Mouse (Mus musculus): ENCODE measurements around the gene Fgd6.

Gene Fgd6

DNA sequence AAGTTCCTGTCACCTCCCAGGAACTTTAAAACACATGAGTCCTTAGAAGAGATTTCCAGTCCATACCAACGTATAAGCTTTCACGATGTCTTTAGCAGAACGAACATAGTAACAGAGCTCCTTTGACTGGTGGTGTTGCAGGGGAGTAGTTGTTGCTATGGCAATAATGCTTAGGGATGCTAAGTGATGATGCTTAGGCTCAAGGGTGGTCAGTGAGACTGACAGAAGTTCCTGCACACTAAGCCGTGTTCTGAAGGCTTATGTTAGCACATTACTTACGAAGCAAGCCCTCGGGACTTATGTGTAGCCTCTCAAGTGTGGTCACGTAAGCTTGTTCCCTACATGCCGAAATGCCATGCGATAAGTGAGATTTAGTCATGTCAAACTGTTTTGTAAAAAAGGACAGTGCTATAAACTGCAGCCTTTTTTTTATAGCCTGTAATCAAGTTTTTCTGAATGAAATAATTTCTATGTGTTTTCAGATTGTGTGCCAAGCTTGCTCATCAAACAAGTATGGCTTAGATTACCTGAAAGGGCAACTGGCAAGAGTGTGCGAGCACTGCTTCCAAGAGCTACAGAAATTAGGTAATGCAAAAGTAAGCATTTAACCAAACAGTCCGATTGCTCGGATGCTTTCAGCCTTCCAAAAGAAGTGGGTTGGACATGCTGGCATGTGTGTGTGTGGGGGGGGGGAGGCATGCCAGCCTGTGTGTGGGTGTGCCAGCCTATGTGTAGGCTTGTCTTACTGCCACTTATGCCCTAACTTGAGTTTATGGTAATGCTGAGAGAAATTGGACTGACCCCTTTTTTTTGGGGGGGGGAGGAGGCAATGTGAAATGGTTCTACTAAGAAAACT is 99.0 kb downstream of the Fgd6 start:
- in situ Hi-C loops (cut with MseI, MboI) = no loop called here

DNA sequence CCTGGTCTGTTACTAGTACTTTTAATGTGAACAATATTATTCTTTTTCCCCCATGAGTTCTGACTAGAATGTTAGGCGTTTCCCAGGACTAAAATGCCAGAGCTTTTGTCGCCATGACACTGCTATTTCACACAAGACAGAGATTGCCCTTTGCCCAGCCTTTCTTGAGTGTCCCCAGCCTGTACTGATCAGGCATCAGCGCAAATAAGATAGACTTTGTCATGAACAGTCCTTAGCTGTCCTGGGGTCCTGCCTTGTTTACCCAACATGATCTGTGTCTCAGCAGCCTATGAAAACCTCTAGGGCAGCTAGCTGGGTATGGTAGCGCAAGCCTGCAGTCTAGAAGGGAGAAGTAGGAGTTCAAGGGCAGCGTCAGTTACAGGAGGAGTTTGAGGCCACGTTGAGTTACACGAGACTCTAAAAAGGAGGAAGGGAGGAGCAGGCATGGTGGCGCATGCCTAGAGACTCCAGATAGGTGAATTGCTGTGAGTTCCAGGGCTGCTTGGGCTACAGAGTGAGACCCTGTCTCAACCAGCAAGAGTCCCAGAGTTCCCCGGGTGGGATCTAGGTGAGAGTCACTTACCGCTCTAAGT is 103.2 kb downstream of the Fgd6 start:
- in situ Hi-C loops (cut with MseI, MboI) = no loop called here

DNA sequence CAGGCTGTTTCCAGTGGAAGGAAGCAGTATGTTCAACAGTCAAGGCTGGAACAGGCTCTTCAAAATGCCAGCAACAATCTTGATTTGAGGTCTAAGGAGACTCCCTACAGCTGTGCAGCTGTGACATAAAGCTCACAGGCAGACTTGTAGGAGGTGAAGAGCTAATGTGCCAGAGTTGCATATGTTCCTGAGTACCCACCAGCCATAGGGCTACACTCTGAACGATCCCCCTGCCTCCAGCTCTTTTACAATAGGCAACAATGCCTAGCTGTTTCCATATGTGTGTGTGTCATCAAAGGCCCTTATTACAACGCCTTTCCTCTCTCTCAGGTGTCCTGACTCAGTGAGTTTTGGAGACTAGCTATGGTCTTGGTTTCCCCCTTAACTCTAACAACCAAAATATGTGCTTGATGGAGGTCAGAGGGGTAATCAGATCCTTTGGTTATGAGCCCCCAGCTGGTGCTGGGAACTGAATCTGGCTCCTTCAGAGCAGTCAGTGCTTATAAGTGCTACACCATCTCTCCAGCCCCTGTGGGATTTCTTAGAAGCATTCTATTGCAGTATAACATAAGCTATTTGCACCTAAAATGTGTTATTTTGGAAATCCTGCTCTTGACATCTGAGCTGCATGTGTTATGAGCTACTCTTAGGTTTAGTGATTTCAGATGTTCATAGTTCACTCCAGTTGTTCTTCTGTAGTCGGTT is 104.6 kb downstream of the Fgd6 start:
- in situ Hi-C loops (cut with MseI, MboI) = no loop called here

DNA sequence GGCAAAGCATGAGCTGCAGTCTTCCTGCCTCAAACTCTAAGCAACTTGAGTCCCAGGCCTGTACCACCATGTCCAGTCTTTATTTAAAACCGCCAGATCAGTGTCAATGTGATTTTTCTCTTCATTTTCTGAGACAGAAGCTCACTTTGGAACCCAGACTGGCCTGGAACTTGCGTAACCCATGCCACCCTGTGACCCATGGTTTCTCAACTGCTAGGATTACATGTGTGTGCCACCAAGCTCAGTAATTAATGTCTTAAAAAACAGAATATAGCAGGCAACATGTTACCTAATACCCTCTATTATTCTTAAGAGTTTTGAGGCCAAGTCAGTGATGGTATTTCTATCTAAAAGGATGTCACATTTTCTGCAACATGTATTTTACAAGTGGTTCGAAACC is 106.6 kb downstream of the Fgd6 start:
- in situ Hi-C loops (cut with MseI, MboI) = no loop called here

DNA sequence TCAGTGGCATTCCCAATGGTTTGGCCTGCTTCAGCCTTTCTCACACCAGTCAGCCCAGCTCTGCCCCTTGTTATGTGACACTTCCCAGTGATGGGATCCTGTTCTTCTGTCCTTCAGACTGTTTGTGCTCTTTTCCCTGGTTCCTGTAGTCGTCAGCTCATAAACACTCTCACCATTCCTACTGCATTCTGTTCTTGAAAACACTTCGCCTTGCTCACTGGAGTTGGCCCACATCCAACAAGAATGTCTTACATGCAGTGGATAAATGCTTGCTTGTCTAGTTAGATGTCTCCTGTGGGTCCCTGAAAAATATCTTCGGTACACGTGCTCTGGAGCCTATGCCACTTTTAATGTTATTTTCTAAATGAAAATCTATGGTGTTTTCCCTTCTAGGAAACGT is 108.8 kb downstream of the Fgd6 start:
- in situ Hi-C loops (cut with MseI, MboI) = no loop called here

DNA sequence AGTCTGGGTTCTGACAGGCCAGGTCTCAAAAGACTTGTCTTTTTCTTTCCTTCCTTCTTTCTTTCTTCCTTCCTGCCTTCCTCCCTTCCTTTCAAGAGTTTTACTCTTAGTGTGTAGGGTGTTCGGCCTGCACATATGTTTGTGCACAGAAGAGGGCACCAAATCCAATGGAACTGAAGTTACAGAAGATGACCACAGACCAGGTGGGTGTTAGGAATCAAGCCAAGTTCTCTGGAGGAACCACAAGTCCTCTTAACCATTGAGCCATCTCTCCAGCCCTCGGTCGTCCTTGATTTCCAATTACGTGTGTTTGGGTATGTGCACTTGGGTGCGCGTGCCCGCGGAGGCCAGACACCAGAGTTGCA is 111.6 kb downstream of the Fgd6 start:
- in situ Hi-C loops (cut with MseI, MboI) = no loop called here

DNA sequence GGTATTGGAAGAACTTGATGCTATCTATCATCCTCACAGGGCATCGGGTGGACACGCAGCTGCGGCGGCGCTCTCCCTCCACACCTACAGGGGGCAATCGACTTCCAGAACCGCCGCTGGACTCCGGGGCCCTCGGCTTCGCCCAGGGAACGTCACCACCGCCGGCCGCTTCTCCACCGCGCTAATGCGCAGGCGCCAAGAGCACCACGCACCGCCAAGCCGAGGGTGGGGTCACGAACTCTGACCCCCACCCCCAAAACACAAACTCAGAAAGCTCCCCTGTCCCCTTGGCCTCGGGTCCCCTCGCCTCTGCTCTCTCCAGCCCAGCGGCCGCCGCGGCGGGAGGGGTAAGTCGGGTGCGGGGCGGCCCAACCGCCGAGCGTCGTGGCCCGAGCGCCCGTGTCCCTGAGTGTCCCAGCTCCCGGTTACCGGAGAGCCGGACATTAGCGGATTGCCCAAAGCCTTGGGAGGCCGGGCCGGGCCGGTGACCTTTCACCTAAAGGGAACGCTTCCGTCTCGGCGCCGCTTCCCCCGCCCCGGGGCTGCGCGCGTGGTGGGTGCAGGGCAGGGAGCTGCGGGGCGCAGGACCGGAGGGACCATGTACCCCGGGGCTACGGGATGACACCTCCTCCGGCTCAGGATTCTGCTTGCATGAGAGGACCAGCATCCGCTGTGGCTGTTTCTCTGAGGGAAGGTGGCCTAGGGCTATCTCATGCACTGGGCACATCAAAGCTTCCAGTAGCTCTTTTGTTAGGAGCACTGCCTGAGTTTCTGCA is 112.1 kb downstream of the Fgd6 start, which contains the start of gene Nr2c1:
Gene Nr2c1, plus strand, starts transcription at position 268 of the 776 bp plus-strand sequence.
- in situ Hi-C loops (cut with MseI, MboI) = no loop called here

DNA sequence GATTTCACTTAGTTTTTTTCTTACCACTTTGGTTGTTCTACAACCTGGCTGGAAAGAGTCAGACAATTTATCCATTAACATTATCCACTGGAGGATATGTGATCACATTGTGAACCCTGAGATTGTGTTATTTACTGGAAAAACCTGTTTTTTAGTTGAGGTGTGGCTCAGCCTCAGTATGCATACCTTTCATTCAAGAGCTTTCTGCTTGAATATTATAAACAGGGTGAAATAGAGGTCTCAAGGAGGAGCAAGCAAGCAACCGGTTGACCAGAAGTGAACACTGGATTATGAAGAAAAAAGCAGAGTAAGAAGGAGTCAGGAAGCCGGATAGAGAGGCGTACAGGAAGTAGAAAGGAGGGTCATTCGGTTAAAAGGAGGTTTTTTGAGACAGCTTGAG is 115.7 kb downstream of the Fgd6 start:
- in situ Hi-C loops (cut with MseI, MboI) = no loop called here

DNA sequence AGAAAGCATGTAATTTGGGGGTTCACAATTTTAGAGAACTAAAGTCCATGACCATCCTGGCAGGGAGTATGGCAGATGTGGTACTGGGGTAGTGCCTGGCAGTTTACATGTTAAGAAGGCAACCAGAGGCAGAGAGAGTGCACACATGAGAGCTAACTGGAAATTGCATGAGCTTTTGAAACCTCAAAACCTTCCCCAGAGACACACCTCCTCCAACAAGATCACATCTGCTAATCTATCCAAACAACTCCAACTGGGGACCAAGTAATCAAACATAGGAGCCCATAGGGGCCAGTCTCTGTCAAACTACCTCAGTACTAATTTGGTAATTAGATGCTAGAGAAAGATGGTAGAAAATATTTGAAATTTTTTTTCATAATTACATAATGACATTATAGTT is 118.0 kb downstream of the Fgd6 start:
- in situ Hi-C loops (cut with MseI, MboI) = no loop called here

DNA sequence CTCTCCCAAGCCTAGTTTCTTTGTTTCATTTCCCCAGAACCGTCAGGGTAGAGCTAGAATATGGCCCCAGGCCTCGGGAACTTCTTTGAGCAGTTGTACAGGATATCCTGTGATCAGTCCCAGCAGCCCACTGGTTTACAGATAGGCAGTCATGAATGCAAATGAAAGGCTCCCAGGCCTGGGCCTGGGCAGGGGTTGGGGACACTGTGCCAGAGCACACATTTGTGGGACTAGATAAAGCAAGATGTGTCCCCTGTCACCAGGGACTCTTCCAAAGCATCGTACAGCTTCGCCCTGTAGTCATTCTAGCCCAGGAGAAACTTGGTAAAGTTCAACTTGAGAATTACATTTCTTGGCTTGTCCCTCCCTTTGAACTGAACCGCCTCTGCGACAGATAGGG is 123.2 kb downstream of the Fgd6 start:
- in situ Hi-C loops (cut with MseI, MboI) = no loop called here

DNA sequence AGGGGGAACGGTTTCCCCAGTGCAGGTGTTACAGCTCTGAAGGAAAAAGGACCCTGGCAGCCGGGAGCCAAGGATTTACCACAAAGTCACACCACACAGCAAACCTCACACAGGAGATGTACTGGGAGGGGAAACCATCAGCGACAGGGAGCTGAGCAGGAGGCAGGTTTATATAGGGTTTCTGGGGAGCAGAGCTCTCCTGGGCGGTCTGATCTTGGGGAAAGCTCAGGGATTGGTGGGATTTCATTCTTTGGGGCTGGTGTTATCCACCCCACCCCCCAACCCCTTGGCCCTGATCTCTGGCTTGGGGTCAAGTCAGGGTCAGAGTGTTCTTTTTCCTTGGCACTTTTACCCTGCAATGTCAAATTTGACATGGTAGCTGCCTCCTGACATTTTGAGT is 123.6 kb downstream of the Fgd6 start:
- in situ Hi-C loops (cut with MseI, MboI) = no loop called here

DNA sequence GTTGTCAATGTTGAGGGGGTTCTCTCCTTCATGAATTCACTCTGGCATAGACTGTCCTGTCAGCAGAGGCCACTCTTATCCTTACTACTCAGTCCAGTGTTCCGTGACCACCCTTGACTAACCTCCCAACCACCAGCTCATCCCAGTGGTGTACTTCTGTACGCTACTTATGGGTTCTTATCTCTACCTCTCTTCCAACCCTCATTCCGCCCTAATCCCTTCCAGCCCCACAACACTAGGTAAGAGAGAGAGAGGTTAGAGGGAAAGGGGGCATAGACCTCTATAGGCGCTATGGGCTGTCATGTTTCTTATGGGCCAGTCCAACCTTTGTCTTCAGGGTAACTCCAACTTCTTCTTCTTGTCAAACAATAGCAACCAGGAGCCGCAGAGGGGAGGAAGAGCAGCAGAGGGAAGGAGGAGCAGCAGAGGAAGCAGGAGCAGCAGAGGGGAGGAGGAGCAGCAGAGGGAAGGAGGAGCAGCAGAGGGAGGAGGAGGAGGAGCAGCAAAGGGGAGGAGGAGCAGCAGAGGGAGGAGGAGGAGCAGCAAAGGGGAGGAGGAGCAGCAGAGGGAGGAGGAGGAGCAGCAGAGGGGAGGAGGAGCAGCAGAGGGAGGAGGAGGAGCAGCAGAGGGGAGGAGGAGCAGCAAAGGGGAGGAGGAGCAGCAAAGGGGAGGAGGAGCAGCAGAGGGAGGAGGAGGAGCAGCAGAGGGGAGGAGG is 125.4 kb downstream of the Fgd6 start:
- in situ Hi-C loops (cut with MseI, MboI) = no loop called here

DNA sequence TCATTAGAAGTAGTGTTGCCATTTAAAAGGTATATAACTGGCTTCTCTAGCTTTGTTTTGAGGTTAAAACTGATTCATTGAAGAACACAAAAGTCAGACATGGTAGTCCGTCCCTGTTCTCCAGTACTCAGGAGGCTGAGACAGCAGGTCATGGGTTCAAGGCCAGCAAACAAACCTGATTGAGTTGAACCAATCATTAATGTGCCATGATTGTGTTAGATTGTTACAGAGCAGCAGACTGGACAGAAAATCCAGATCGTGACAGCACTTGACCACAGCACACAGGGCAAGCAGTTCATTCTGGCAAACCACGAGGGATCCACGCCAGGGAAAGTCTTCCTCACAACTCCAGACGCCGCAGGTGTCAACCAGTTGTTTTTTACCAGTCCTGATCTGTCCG is 126.2 kb downstream of the Fgd6 start:
- in situ Hi-C loops (cut with MseI, MboI) = no loop called here

DNA sequence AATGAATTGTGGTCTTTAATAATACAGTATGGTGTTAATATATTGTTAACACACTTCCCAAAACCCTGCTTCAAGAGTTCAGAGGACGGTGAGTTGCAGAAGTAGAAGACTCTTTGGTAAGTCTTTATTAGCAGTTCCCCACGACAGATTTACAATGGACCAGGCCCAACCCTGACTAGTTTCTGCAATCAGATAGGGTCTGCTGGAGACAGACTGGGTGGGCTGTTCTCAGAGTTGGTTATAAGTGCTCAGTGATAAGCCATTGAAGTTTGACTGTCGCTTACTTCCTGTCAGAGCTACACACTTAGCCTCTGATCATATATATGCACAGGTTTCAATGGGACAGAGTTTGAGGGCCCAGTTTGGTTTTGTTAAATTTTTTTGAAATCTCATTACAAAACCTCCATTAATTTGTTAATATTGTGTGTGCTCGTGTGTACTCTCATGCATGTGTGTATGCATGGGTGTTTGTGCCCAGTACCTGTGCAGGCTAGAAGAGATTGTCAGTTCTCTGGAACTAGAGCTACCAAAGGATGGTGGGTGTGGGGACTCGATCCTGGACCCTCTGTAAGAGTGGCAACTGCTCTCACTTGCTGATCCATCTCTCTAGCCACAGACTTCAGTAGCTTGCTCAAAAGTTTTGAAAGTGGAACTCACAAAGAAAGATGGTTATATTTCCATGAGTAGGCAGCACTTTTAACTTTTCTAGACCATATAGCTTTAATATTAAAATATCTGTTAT is 128.5 kb downstream of the Fgd6 start:
- in situ Hi-C loops (cut with MseI, MboI) = no loop called here

DNA sequence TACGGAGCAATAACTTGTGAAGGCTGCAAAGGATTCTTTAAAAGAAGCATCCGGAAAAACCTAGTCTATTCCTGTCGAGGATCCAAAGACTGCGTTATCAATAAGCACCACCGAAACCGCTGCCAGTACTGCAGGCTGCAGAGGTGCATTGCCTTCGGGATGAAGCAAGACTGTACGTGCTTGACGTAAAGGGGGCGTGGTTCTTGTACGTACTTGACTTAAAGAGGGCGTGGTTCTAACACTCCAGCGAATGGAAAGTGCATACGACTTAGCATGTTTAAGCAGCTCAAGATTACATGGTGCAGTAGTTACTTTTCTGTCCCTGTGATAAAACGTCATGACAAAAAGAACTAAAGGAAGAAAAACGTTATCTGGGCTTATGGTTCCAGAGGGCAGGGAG is 129.6 kb downstream of the Fgd6 start:
- in situ Hi-C loops (cut with MseI, MboI) = no loop called here

DNA sequence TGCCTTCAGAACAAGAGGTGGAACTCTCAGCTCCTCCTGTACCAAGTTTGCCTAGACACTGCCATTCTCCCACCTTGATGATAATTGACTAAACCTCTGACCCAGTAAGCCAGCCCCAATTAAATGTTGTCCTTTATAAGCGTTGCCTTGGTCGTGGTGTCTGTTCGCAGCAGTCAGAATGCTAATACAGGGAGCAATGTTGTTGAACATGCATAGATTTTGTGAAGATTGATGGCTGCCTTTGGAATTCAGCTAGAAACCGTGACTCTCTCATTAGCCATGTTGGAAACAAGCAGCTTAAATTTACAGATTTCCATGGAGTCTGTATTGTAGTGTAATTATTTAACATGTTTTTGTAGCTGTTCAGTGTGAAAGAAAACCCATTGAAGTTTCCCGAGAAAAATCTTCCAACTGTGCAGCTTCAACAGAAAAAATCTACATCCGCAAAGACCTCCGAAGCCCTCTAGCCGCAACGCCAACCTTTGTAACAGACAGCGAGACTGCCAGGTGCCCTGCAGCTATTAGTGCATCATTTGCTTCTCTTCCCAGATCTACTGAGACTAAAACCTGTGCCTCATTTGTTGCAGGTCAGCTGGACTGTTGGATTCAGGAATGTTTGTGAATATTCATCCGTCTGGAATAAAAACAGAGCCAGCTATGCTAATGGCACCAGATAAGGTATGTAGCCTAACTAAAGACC is 131.4 kb downstream of the Fgd6 start:
- in situ Hi-C loops (cut with MseI, MboI) = no loop called here

DNA sequence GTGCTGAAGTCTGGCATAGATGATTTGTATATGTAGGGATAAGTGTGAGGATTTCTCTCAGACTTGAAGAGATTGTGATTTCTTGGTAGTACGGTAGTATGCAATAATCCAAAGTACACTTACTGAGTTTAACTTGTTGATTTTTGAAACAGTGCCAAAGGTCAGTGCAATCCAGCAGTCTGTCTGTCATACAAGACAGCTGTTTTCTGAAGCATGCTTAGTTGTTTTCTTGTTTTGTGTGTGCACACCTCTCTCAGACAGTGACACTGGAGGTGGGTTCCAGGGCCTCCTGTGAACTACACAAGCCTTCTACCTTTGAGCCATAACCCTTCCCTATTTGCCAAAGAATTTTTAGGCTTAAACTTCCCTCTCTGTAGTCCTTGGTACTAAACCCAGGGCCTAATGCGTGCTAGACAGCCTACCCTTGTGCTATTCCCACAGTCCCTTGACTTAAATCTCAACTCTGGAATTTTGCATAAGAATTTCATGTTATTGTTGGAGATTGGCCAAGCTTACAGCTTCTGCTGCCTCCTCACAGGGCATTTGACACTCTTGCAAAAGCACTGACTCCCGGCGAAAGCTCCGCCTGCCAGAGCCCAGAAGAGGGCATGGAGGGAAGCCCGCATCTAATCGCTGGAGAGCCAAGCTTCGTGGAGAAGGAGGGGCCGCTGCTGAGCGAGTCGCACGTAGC is 135.8 kb downstream of the Fgd6 start:
- in situ Hi-C loops (cut with MseI, MboI) = no loop called here

DNA sequence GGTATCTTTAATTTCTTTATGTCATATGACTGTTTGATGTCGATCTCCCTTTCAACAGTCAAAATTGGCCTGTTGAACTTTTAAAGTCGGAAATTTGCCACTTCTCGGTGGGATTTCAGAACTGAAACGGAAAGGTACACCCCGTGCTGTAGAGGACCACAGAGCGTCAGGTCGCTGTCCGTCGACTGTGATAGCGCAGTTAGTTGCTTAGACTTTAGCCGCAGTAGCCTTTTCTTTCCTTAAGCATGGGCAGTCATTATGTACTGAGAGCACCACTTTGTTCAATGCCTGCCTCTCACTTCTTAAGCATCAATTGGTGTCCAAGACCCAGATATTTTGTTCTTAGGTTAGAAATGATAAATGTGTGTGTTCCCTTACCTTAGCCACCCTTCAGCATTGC is 136.3 kb downstream of the Fgd6 start:
- in situ Hi-C loops (cut with MseI, MboI) = no loop called here

DNA sequence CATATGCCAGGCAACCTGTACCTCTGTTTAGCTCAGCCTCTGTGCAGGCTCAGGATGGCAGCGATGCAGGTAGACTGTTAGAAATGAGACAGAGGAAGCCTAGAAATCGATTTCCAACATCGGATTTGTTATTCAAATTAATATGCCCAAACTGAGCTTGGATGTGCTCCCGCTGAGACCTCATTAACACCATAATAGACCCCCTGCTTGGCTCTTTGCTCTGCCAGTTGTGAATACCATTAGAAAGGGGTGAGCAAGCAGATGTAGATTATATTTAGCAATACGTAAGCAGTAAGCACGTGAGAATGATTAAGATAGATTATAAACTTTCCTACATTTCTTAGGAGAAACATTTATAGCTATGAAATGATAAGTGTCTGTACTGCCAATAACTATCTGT is 136.9 kb downstream of the Fgd6 start:
- in situ Hi-C loops (cut with MseI, MboI) = no loop called here

DNA sequence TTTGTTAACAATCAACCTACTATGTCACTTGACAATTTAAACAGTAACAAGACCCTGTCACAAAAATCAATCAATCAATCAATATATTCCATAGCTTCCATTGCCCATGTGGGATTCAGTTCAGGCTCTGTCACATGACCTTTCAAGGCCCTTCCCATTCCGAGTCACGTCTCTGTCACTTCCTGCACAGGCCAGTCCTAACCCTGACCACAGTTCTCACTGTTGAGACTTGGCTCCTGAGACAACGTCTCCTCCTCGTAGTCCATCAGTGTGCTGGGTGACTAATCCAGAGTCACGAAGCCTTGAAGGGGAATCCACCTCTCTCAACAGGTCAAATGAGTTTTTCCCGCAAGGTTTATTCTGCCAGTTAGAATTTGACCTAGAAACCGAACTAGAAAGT is 138.9 kb downstream of the Fgd6 start:
- in situ Hi-C loops (cut with MseI, MboI) = no loop called here

Measured in mouse trophoblast stem cell (cell line).